Mouse (Mus musculus) testis, adult 2 months (tissue): ENCODE data around the gene Acer1.
A peak's percentile ranks its signal among the peaks of the same experiment; 100 is the strongest.

ENCODE experiments used
- CTCF ChIP-seq: fragments of 200-500 bp; IDR thresholded peaks from 2 replicates; pipeline ENCODE4 v1.5.1; 2012; ENCODE audit warnings: low read depth, mild to moderate bottlenecking, inconsistent platforms, low read length, moderate library complexity; ENCODE audit not compliant: control insufficient read depth, insufficient read depth, insufficient replicate concordance
- POLR2A ChIP-seq: fragments of 200-500 bp; IDR thresholded peaks from 2 replicates; pipeline ENCODE4 v1.6.1; 2012; ENCODE audit warnings: low read depth, mild to moderate bottlenecking, inconsistent platforms, low read length, moderate library complexity; ENCODE audit not compliant: control insufficient read depth

DNA sequence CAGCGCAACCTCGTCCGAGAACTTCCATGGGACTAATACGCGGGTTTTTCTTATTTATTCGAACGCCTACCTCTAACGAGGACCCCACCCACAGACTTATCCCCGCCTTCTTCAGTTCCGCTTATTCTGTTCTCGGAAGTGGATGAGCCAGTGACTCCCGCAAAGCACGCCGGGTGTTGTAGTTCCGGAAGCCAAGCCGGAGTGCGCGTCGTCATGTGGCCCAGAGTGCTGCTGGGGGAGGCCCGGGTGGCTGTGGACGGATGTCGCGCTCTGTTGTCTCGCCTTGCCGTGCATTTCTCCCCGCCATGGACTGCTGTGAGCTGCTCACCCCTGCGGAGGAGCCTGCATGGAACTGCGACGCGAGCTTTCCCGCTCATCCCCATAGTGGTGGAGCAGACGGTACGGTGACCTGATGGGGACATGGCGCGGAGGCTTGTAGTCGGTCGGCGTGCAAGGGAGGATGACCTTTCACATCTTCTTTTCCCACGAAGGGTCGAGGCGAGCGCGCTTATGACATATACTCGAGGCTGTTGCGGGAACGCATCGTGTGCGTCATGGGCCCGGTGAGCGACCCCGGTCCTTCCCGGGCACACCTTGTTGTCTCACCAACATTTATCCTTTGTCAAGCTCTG is 8.3 kb upstream of the Acer1 start, which contains the start of gene Clpp:
- TF ChIP-seq CTCF (no peak), POLR2A (peak; percentile 84)
